In genomic region chr5:64046995-64047394, GRCm38 (mm10) we compare ENCODE assay signal across 18 mouse cellular contexts.
"Had no signal": no experiment of that assay in that cellular context is flagged by ENCODE, and none has a peak within 500 bp of the region (broad histone marks: within the 10 kb centered on the region; RNA-seq: fewer than 3 reads in every experiment).

No protein-coding gene starts in this region.

- DNase-seq: lung, adult 18-20 months; lung, embryonic 14.5 days; lung, postnatal 10 days; lung, postnatal 4 days; midbrain, embryonic 14.5 days; retina, postnatal 1 day; right cerebral cortex, adult 18-20 months; right cerebral cortex, postnatal 25 days; right cerebral cortex, postnatal 4 days; spleen, adult 18-20 months; thymus, adult 2 months; thymus, postnatal 36 days had no signal

- H3K36me3 ChIP-seq: midbrain, embryonic 10.5 days; midbrain, embryonic 12.5 days; neural tube, embryonic 13.5 days; neural tube, embryonic 15.5 days had no signal

- H3K4me3 ChIP-seq: midbrain, embryonic 10.5 days; midbrain, embryonic 12.5 days; myocyte; neural tube, embryonic 13.5 days; neural tube, embryonic 15.5 days had no signal

- H3K27ac ChIP-seq: midbrain, embryonic 10.5 days; midbrain, embryonic 12.5 days; neural tube, embryonic 13.5 days; neural tube, embryonic 15.5 days had no signal

- H3K9ac ChIP-seq: lung, embryonic 14.5 days; midbrain, embryonic 12.5 days; neural tube, embryonic 13.5 days; neural tube, embryonic 15.5 days had no signal

- H3K9me3 ChIP-seq: midbrain, embryonic 10.5 days; midbrain, embryonic 12.5 days; neural tube, embryonic 13.5 days; neural tube, embryonic 15.5 days had no signal

- ATAC-seq: midbrain, embryonic 16.5 days had no signal

- H3K27me3 ChIP-seq: midbrain, embryonic 12.5 days; neural tube, embryonic 13.5 days; neural tube, embryonic 15.5 days had no signal

- H3K4me2 ChIP-seq: lung, embryonic 14.5 days; midbrain, embryonic 12.5 days; neural tube, embryonic 13.5 days; neural tube, embryonic 15.5 days had no signal
